ENCODE assay signal across 25 mouse cellular contexts in genomic region chr5:115179596-115179995, GRCm38 (mm10). TPM values are rescaled to one million over a fixed set of nuclear protein-coding genes. Genes with fewer than 3 reads are reported as not detected.
"Had no signal": no experiment of that assay in that cellular context is flagged by ENCODE, and none has a peak within 500 bp of the region (broad histone marks: within the 10 kb centered on the region; RNA-seq: fewer than 3 reads in every experiment).

No protein-coding gene starts in this region.

- H3K27me3 ChIP-seq: limb, embryonic 12.5 days; limb, embryonic 15.5 days; midbrain, embryonic 15.5 days; neural tube, embryonic 12.5 days; neural tube, embryonic 15.5 days; stomach, embryonic 15.5 days had no signal

- H3K4me1 ChIP-seq: limb, embryonic 12.5 days had no signal

- ATAC-seq: liver, postnatal 0 days; lung, postnatal 0 days; midbrain, embryonic 15.5 days had no signal

- H3K36me3 ChIP-seq: limb, embryonic 12.5 days; limb, embryonic 15.5 days; midbrain, embryonic 10.5 days; midbrain, embryonic 15.5 days; neural tube, embryonic 12.5 days; neural tube, embryonic 15.5 days; stomach, embryonic 15.5 days had no signal

- H3K4me2 ChIP-seq: limb, embryonic 12.5 days; limb, embryonic 15.5 days; liver, embryonic 11.5 days; lung, embryonic 14.5 days; midbrain, embryonic 15.5 days; neural tube, embryonic 12.5 days; neural tube, embryonic 15.5 days; stomach, embryonic 15.5 days had no signal

- H3K9me3 ChIP-seq: limb, embryonic 12.5 days; limb, embryonic 15.5 days; midbrain, embryonic 10.5 days; midbrain, embryonic 15.5 days; neural tube, embryonic 12.5 days; neural tube, embryonic 15.5 days; stomach, embryonic 15.5 days had no signal

- H3K27ac ChIP-seq: left cerebral cortex, adult 2 months; limb, embryonic 12.5 days; limb, embryonic 15.5 days; liver, embryonic 14.5 days; midbrain, embryonic 10.5 days; midbrain, embryonic 15.5 days; neural tube, embryonic 12.5 days; neural tube, embryonic 15.5 days; stomach, embryonic 15.5 days had no signal

- H3K9ac ChIP-seq: limb, embryonic 12.5 days; limb, embryonic 15.5 days; liver, embryonic 14.5 days; liver, postnatal 0 days; lung, embryonic 14.5 days; midbrain, embryonic 15.5 days; neural tube, embryonic 12.5 days; neural tube, embryonic 15.5 days; stomach, embryonic 15.5 days had no signal

- H3K4me3 ChIP-seq: left cerebral cortex, adult 2 months; limb, embryonic 12.5 days; limb, embryonic 15.5 days; megakaryocyte, embryonic 14.5 days; midbrain, embryonic 10.5 days; midbrain, embryonic 15.5 days; neural tube, embryonic 12.5 days; neural tube, embryonic 15.5 days; stomach, embryonic 15.5 days had no signal

- DNase-seq: kidney, adult 18-20 months; kidney, adult 9 months; kidney, postnatal 14 days; kidney, postnatal 4 days; layer of hippocampus, adult 9-11 months; left cerebral cortex, postnatal 4 days; liver, postnatal 0 days; lung, embryonic 14.5 days; lung, postnatal 36 days; right cerebral cortex, adult 18-20 months; right cerebral cortex, postnatal 14 days; right cerebral cortex, postnatal 4 days; thymus, postnatal 25 days had no signal

RNA-seq across cellular contexts. Expression of gene Cabp1, which starts 14.6 kb away (rescaled TPM):
- polyA plus RNA-seq: liver, postnatal 0 days had no signal
